ENCODE assay signal across 24 mouse cellular contexts in the genomic region with DNA sequence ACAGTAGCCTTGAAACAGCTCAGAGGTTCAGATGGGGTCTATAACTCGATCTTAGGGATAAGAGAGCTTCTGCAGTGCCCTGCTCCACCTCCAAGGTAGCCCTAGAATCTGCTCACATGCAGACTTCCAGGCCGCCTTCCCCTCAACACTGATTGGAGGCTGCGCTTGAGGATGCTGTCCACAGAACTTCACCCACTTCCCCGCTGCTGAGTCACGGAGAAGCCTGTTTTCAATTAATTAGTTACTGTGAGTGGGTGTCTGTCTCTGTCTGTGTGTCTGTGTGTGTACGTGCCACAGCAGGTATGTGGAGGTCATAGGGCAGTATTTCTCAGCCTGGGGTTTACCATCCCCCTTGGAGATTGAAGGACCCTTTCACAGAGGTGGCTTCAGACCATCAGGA.
DNase-seq lines count a peak whose midpoint lies in the region; ATAC-seq and TF ChIP-seq lines count a peak whose summit lies in the region.
"Had no signal": no experiment of that assay in that cellular context is flagged by ENCODE, and none has a peak within 500 bp of the region (broad histone marks: within the 10 kb centered on the region; RNA-seq: fewer than 3 reads in every experiment).

No protein-coding gene starts in this region.

- no peak for ATAC-seq in lung, postnatal 0 days
- ATAC-seq: forebrain, embryonic 16.5 days; hindbrain, postnatal 0 days; intestine, embryonic 16.5 days; midbrain, embryonic 13.5 days had no signal

- no peak for TF ChIP-seq EP300 in lung, postnatal 0 days (IDR thresholded peaks at IDR 0.05)

- H3K36me3 ChIP-seq in lung, postnatal 0 days (ENCODE audit: insufficient read depth, low read length): no peaks in the 10 kb centered on the region
- H3K36me3 ChIP-seq: embryonic facial prominence, embryonic 13.5 days; G1E; limb, embryonic 13.5 days; liver, embryonic 13.5 days; midbrain, embryonic 13.5 days had no signal

- H3K9me3 ChIP-seq in lung, postnatal 0 days (ENCODE audit: low read length): no peaks in the 10 kb centered on the region
- H3K9me3 ChIP-seq: embryonic facial prominence, embryonic 13.5 days; G1E; limb, embryonic 13.5 days; liver, embryonic 13.5 days; midbrain, embryonic 13.5 days had no signal

- H3K27ac ChIP-seq in embryonic fibroblast, embryonic 13.5 days (ENCODE audit: insufficient read depth, low read length): peak overlapping the region; percentile 64
- no peak overlapping the region for H3K27ac ChIP-seq in lung, postnatal 0 days (ENCODE audit: low read length)
- no peak overlapping the region for H3K27ac ChIP-seq in gastrocnemius, adult 2 months
- H3K27ac ChIP-seq: embryonic facial prominence, embryonic 13.5 days; hindbrain, postnatal 0 days; limb, embryonic 13.5 days; liver, embryonic 13.5 days; midbrain, embryonic 13.5 days had no signal

- intact Hi-C loops in gastrocnemius, adult 2 months (cut with DNase I): no loop called here

- no peak overlapping the region for H3K4me2 ChIP-seq in lung, postnatal 0 days (replicated peaks; ENCODE audit: low read depth, low read length)
- H3K4me2 ChIP-seq: embryonic facial prominence, embryonic 13.5 days; limb, embryonic 13.5 days; liver, embryonic 13.5 days; midbrain, embryonic 13.5 days had no signal

- 64% methylated on average over 6 of the region's 6 CpGs for WGBS in lung, postnatal 0 days

- peaks cover 12% of the 10 kb centered on the region; the same call in 1 of the 2 replicates for H3K4me1 ChIP-seq in embryonic fibroblast, embryonic 13.5 days (ENCODE audit: control insufficient read depth, insufficient read depth, low read length)
- H3K4me1 ChIP-seq in lung, postnatal 0 days (ENCODE audit: insufficient read depth, low read depth, low read length): no peaks in the 10 kb centered on the region
- H3K4me1 ChIP-seq: liver, embryonic 13.5 days; megakaryocyte, embryonic 14.5 days; midbrain, embryonic 13.5 days had no signal

- TF ChIP-seq POLR2A in embryonic fibroblast, embryonic 13.5 days (IDR thresholded peaks at IDR 0.05; ENCODE audit: low read depth, low read length): no peak

- TF ChIP-seq CTCF in embryonic fibroblast, embryonic 13.5 days (IDR thresholded peaks at IDR 0.05; ENCODE audit: borderline replicate concordance, insufficient read depth, low read length): no peak
- no peak for TF ChIP-seq CTCF in lung, postnatal 0 days (IDR thresholded peaks at IDR 0.05)
- TF ChIP-seq CTCF in gastrocnemius, adult 2 months (IDR thresholded peaks at IDR 0.05): no peak

- no peak overlapping the region for H3K9ac ChIP-seq in lung, postnatal 0 days (replicated peaks; ENCODE audit: low read depth)
- H3K9ac ChIP-seq: embryonic facial prominence, embryonic 13.5 days; limb, embryonic 13.5 days; liver, embryonic 13.5 days; midbrain, embryonic 13.5 days had no signal

- peak; percentile 70 for DNase-seq in heart, adult 11 months
- DNase-seq in heart, adult 9 months (ENCODE audit: low spot score in 2 of 2): no peak
- peak; percentile 29 to 38 for DNase-seq in right cerebral cortex, adult 2 months (ENCODE audit: low spot score in 2 of 2)
- no peak for DNase-seq in right cerebral cortex, postnatal 25 days
- DNase-seq in lung, postnatal 0 days (ENCODE audit: low spot score): no peak
- no peak for DNase-seq in gastrocnemius, adult 2 months
- DNase-seq: B cell, adult 2 months; cerebellum, adult 8-10 months; cerebellum, postnatal 36 days; gastrocnemius, postnatal 36 days; kidney, adult 9 months; kidney, postnatal 36 days; liver, embryonic 13.5 days; lung, adult 2 months; thymus, postnatal 25 days had no signal

- no peaks in the 10 kb centered on the region for H3K27me3 ChIP-seq in lung, postnatal 0 days (replicated peaks; ENCODE audit: insufficient read depth, low read length)
- H3K27me3 ChIP-seq: embryonic facial prominence, embryonic 13.5 days; liver, embryonic 13.5 days; midbrain, embryonic 13.5 days had no signal

- no peak overlapping the region for H3K4me3 ChIP-seq in embryonic fibroblast, embryonic 13.5 days (ENCODE audit: insufficient read depth, low read length)
- H3K4me3 ChIP-seq in lung, postnatal 0 days (ENCODE audit: low read depth, low read length): no peak overlapping the region
- H3K4me3 ChIP-seq in gastrocnemius, adult 2 months: no peak overlapping the region
- H3K4me3 ChIP-seq: embryonic facial prominence, embryonic 13.5 days; limb, embryonic 13.5 days; liver, embryonic 13.5 days; megakaryocyte, embryonic 14.5 days; midbrain, embryonic 13.5 days had no signal

Comparison
In these comparisons a context has a peak if more than half of its experiments do, and no peak if none do; other contexts are left out.
1. DNase-seq: peak in heart, adult 11 months (single experiment) and right cerebral cortex, adult 2 months (2 of 2); none in heart, adult 9 months (0 of 2), right cerebral cortex, postnatal 25 days (single experiment), lung, postnatal 0 days (single experiment) and gastrocnemius, adult 2 months (single experiment).